Mouse (Mus musculus): ENCODE data around the gene Ptcd1. TPM values are rescaled to one million over a fixed set of nuclear protein-coding genes. Genes with fewer than 3 reads are reported as not detected.

Ptcd1 gene
- 22.8 TPM for total RNA-seq (2023)

GRCm38 (mm10) chr5:145166536-145167305 is at the start of gene Ptcd1, which contains the start of gene Cpsf4:
Ptcd1 (minus strand) TSS chr5:145167108.
Cpsf4 (plus strand) TSS chr5:145167213.

DNA sequence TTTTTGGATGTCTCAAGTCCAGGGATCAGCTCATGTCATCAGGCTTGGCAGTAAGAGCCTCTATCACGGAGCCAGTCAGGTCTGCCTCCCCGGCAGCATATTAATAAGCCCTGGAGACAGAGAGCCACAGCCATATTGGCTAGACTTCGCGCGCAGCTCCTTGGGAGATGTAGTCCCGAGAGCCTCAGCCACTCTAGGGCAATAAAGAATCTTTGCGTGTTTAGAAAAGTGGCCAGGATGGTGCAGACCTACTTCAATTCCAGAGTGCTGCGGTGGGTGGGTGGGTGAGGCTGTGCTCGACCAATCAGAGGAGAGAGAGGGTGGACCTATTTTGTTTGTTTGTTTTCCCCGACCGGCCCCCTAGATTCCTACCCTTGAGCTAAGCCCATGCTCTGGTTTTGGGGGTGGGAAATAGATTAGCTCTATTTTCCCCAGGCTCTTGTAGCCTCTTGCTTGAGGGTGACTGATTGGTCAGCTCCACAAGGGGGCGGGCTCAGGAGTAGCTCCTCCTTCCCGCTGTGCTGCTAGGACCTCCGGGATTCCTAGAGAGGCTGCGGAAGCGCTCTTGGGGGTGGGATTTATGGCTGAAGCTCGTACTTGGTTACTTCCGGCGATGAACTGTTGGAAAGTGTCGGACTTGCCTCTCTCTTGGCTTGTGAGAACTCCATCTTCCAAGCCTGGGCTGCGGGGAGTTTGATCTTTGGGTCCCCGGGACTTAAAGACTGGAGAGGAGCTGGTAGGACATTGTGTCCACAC is 37.2 kb upstream of the Ptcd1 start, which contains the start of gene Zkscan5:
Gene Zkscan5, plus strand, starts transcription at position 627 of the 756 bp plus-strand sequence.

DNA sequence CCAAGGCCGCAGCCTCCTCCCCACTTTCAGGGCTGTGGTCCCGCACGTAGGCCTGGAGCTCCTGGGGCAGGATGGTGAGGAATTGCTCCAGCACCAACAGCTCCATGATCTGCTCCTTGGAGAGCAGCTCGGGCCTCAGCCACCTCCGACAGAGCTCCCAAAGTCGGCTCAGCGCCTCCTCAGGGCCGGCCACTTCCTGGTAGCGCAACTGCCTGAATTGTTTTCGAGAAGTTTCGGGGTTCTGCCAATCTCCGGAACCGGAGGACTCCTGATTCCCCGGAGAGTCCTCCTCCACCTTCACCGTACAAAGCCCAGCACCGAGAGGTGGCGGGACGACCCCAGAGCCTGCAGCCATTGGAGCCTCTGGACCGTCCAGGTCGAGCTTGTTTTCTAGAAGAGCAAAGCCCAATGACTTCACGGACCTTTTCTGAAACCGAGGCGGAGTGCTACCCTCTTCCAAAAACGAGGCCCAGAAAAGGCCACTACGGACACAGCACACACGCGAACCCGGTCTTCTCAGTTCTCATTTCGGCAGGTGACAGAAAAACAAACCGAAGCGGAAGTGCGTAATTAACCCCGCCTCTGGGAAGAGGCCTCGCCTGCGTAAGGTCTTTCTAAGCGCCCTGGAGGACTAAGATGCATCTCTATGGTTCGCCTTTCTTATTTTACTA is 34.5 kb upstream of the Ptcd1 start, which contains the start of gene Zkscan14:
Gene Zkscan14, minus strand, starts transcription at position 548 of the 671 bp plus-strand sequence.

DNA sequence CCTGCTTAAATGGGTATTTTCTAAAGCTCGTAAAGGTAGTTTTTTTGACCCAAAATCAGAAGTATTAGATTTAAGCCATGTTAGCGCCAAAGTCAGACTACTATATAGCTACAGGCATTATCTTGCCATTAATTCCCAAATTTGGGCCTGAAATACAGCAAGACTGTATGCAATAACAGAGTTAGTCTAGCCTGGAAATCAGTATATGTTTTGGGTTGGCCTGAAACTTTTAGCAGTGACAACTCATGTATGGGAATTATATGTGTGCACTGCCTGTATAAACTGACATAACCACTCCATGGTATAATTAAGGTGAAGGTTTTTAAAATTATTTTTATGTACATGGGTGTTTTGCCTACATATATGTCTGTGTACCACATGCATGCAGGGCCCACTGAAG is 25.1 kb upstream of the Ptcd1 start, which contains the start of gene Atp5j2:
Gene Atp5j2, minus strand, starts transcription at position 101 of the 400 bp plus-strand sequence.

GRCm38 (mm10) chr5:145139571-145140519 is 27.1 kb downstream of the Ptcd1 start, which contains the start of the genes Pdap1 and Bud31:
Pdap1 (minus strand) TSS chr5:145140238.
Bud31 (plus strand) TSS chr5:145140362.

DNA sequence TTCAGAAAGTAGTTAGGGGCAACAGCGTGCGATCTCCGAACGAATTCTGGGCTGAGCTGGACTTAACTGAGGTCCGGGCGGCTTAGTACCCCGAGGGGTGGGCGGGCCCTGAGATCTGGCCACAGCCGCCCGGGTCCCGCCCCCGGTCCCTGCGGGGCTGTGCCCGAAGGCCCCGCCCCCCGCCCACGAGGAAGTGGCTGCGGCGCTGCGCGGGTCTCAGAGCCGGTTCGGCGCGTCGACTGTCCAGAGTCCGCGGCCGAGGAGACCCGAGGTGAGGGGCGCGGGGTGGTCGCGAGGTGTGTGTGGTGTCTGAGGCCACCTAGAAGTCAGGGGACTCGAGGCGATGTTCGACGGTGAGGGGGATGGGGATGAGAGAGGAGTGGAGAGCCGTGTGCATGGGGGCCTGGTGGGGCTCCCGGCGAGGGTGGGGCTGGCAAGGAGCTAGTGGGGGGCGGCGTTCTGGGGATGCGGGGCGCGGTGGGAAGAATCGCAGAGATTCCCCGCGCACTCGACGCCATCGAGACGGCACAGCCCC is 52.8 kb downstream of the Ptcd1 start, which contains the start of gene Arpc1b:
Gene Arpc1b, plus strand, starts transcription at position 145 of the 535 bp plus-strand sequence.

Other genes starting within 250 kb of the Ptcd1 start
- gene Smurf1, start 201.3 kb downstream of the Ptcd1 start, total RNA-seq (2023), result 68.8 TPM
- gene Gm4871, start 134.4 kb downstream of the Ptcd1 start, total RNA-seq (2023), result not detected
- not detected for gene 1700018F24Rik, start 124.1 kb downstream of the Ptcd1 start, total RNA-seq (2023)
- 87.5 TPM for gene Arpc1a, start 83.3 kb downstream of the Ptcd1 start, total RNA-seq (2023)
- not detected for gene Kpna7, start 83.1 kb downstream of the Ptcd1 start, total RNA-seq (2023)
- 399 TPM for gene Arpc1b, start 52.9 kb downstream of the Ptcd1 start, total RNA-seq (2023)
- gene Pdap1, start 26.9 kb downstream of the Ptcd1 start, total RNA-seq (2023), result 46.4 TPM
- 223 TPM for gene Bud31, start 26.7 kb downstream of the Ptcd1 start, total RNA-seq (2023)
- 38.1 TPM for gene Cpsf4, start 105 bp upstream of the Ptcd1 start, total RNA-seq (2023)
- gene Atp5j2, start 25.0 kb upstream of the Ptcd1 start, total RNA-seq (2023), result 152 TPM
- 38.8 TPM for gene Zkscan14, start 34.8 kb upstream of the Ptcd1 start, total RNA-seq (2023)
- gene Zkscan5, start 37.5 kb upstream of the Ptcd1 start, total RNA-seq (2023), result 7.7 TPM
- gene Zfp655, start 64.6 kb upstream of the Ptcd1 start, total RNA-seq (2023), result 74.7 TPM
- 36.0 TPM for gene Zscan25, start 113.4 kb upstream of the Ptcd1 start, total RNA-seq (2023)
- not detected for gene Cyp3a57, start 178.2 kb upstream of the Ptcd1 start, total RNA-seq (2023)

Measured in CD8-positive naive resting alpha-beta T cell, adult 57 days (primary cell).